Mouse (Mus musculus): Measurements from ENCODE around the gene Abcb6.

DNA sequence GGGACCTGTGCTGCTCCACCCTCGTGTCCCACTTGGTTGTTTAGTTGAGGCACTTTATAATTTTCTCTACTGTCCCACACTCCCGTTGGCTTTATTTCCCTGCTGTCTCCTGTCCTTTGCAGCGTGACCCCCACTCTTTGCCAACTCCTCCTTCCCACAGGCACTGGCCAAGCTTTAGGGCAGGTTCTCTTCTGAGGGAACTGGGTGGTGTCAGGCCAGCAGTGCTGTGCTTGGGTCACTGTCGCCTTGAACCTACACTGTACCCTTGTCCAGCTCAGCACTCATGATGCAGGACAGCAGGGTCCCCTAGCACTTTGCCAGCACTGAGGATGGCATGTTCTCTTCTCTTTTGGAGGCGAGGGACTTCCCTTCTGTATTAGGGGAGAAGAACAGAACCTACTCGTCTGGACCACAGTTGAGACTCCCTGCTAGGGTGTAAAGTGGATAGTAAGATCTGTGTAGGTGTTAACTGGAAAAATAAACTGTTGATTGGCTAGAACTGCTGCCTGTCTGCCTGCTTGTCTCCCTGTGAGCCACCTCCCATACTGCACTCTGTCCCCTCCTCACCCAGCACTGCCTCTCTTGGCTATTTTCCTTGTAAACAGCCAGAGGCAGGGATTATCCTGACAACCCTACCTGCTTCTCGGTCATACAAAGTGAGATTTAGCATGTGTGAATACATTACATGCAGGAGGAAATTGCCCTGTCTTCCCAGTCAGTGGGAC, 32.6 kb downstream of the Abcb6 start:
- TF ChIP-seq CTCF (IDR thresholded peaks at IDR 0.05; ENCODE audit: extremely low read depth, insufficient read depth, low read length) = no peak
- TF ChIP-seq POLR2A (IDR thresholded peaks at IDR 0.05; ENCODE audit: extremely low read depth, insufficient read depth, low read length) = no peak
